Mouse (Mus musculus) large intestine, adult 2 months (tissue): ENCODE measurements around the gene Slc8a1. TPM values are rescaled to one million over a fixed set of nuclear protein-coding genes. Genes with fewer than 3 reads are reported as not detected.

Experiments used
- DNase-seq: peaks from one replicate; pipeline ENCODE4 v3.0.0-alpha.2; 2012; ENCODE audit warnings: low read depth, low spot score
- WGBS: fragments of 180-500 bp; shearing (Covaris S2); methylation state at CpG from one replicate; pipeline ENCODE4 v1.1.7; 2018; 5-methylcytosine and 5-hydroxymethylcytosine counted together
- polyA plus RNA-seq: library from polyadenylated mRNA; depleted of rRNA; stranded (reverse); fragments of >200 nt; gene quantifications from 2 replicates; pipeline ENCODE4 v1.2.3, GENCODE M21; 2012

Slc8a1 gene
- polyA plus RNA-seq, 1 experiment, result 2.0 TPM

DNA sequence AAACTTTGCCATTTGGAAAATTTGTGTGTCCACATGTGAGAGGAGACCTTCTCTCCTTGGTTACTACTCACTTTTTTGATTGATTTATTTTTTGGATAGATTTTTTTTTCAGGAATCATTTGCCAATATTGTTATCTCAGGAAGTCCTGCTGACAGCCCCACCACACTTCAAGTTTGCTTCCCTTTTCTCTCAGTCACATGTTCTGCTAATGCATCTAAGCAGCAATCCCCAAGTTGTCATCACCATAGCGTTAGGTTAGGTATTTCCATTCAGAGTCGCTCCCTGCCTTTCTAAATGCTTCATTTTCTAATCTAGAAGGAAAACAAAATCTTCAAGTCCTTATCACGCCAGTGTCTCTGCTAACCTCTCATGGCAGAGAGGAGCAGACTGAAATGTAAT is 278.8 kb downstream of the Slc8a1 start:
- WGBS, result 93% methylated on average over 3 of the region's 3 CpGs

DNA sequence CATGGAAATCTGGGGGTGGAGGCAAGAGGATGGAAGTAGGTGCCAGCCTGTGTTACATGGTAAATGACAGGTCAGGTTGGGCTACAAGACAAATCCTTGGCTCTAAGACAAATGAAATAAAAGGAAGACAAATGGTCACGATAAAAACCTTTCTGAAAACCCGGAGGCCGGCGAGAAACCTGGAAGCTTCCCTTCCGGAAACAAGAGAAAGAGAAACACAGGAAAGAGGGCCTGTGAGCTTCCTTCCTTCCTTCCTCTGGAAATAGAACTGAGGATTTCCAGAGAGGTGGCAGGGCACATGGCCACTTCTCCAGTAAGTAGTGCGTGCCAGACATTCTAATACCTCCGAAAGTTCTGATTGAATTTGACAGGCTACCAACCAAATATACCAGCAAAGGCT is 282.2 kb downstream of the Slc8a1 start:
- DNase-seq, result no peak
- WGBS, result 74% methylated on average over 7 of the region's 7 CpGs

More for the DNA sequence above, 278.8 kb downstream of the Slc8a1 start:
- DNase-seq, result no peak

DNA sequence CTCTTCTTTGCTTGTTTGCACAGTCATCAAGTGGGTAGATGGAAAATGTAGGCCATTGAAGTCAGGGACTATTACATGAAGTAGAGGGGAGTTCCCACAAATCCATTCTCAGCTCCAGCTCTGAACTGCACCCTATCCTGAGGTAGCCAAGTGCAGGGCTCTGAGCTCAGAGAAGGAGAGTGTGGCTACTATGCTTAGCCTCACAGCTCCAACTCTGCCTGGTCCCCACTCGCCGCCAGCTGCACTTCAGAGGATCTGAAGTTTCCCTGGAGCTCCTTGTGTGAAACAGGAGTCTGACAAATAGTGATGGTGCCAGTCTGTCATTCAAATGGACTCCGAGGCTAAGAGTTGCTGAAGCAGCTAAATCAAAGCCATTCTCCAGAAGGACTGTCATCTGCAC is 282.9 kb downstream of the Slc8a1 start:
- no peak for DNase-seq
- WGBS, result 69% methylated on average over 3 of the region's 3 CpGs

DNA sequence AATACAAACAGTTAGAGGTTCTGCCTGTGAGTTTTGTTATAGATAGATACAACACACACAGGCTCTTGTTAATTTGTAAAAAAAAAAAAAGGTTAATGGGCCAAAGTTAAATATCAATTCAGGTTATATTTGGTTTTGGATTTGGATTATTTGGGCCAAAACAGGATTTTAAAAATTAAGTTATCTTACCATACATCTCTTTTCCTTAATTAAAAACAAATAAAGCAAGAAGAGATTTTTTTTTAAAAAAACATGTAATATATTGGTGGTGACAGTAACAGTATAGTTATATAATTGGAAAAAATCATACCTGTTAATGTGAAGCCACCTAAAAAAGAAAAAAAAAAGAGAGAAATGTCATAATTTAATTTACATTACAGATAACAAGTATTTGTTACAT is 296.7 kb downstream of the Slc8a1 start, which contains the start of gene Gm11096:
TSS of gene Gm11096 (plus strand) at position 301 of the 400 bp plus-strand sequence.
- no peak for DNase-seq

DNA sequence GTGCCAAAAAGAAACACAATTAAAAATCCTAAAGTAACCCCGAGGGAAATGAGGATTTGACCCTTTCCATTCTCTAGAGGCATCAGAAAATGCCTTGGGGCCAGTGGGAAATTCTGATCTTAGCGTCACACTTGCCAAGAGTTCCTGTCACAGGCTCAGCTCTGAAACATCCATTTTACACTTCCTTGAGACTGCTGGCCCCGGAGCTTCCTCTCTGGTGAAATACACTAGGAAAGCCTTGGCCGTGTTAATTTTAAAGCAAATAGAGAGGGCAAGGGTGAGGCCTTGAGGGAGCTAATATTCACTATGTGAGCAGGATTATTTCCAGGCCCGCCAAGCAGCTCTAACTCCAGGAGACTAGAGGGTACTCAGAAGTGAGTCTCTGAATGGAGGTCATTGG is 305.0 kb downstream of the Slc8a1 start:
- 34% methylated on average over 5 of the region's 5 CpGs for WGBS

DNA sequence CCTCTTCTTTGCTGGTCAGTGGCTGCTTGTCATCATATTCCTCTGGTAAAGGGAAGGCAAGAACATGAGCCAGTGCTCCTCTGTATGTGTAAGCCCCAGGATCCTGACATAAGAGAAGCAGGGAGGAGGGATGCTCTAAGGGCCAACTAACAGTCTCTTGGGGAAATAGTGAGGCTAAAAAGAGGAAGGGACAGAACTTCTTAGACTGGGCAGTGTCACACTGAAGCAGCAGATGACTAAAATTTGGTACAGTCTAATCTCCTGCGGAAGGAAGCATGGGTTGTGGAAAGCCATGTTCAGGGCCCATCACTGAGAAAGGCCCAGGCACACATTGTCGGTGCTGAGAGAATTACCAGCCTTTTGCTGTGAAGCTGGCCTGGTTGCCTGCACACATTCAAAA is 305.4 kb downstream of the Slc8a1 start:
- no peak for DNase-seq
- WGBS, result 89% methylated on average over 2 of the region's 2 CpGs

More for the DNA sequence above, 305.0 kb downstream of the Slc8a1 start:
- DNase-seq, result no peak

DNA sequence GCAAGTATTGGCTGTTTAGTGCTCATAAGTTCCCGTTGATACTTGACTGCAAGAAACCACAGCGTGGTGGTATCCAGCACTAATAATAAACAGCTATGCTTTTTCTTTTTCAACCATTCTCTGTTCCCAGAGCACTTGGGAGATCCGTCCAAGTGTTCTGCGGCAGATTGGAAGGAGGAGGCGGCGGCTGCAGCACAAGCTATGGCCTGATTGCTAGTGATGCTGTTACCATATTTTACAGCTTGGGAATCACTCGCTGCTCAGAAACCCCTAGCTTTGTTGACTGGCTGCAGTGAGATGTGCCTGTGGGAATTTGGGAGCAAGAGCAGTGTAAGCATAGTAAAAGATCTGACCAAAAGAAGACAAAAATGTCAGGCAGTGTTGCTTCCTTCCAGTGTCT is 310.9 kb downstream of the Slc8a1 start:
- WGBS, result 77% methylated on average over 7 of the region's 7 CpGs
- DNase-seq, result no peak

DNA sequence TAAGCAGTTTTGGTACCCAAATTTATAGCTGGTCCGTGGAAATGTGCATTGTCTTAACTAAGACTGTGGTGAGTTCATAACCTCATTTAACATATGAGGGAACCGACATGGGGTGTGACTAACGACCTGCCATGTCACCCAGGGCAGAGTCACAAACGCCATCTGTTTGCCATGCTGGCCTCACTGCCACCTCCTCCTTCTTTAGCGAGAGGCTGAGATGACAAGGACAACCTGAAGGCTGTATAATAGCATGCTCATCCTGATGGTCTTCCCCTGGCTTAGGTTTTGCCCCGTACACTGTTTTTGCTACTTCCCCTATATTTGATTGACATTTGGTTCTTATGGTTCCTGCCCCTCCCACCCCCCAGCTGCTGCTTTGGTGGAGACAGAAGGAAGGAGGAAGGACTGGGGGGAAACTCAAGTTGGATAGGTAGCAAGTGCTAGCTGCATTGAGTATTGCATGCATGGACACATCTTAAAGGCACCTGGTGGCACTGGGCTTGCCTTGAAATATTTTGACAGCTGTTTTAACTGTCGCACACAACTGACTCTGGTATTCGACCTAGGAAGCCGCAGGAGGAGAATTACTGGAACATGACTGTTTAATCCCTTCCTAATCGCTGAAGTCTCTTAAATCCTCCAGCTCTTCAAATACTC is 313.8 kb downstream of the Slc8a1 start:
- DNase-seq, result no peak
- 54% methylated on average over 10 of the region's 10 CpGs for WGBS

DNA sequence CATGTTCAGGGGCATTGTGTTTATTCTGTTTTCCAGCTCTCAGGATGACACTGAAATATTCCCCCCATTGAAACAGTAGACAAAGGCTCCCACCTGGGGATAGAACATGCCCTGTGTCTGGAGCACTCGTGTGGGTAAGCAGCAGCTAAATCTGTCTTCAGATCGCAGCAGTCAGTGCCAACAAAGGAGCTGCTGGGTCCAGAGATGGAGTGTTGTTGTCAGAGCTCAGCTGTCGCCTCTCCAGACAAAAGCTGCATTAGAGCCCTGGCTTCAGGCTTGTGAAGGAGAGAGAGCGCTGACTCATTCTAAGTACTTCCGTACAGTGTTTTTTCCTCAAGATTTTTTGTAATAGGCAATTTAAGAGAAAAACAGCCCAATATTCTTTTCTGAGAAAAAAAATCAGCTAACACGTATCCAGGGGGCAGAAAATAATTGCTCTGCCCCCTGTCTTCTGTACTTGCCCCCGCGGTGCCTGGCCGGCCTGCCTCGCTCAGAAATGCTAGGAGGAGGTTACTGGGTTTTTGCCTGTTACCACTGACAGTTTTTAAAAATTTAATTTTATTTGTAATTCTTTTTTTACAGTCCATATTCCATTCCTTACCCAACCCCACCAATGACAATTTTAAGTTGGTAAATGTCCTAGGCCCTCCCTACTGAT is 318.2 kb downstream of the Slc8a1 start:
- 82% methylated on average over 10 of the region's 10 CpGs for WGBS
- no peak for DNase-seq

DNA sequence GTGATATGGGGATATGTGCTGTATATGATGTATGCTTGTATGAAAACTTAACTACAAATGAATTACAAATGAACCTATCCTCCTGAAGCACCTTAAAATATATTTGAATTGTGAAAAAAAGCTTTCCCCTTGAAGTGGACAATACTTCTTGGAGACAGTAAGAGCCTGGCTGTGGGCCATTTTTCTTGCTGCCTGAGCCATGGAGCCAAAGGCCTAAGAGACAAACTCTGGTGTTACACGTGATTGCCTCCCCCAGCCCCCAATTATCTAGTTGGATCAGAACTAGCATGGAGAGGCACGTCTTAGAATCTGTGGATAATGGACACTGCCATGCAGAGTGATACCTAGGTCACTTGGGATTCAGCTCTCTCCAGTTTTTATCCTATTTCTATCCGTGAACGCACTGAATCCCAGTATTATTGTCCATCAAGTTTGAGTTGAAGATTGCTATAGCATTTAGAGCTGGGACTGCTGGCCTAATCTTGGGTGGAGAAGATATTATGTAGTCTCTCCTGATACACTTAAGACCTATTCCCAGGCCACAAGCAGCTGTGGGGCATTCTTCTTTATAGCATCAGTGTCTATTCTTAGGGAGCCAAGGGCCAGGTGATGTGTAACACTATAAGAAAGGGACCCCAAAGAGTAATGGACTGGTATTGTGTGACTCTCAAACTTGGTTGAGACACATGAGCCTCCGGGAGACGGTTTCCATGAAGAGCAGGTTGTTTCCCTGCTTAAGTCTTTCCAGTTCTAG is 321.6 kb downstream of the Slc8a1 start:
- WGBS, result 87% methylated on average over 6 of the region's 6 CpGs
- DNase-seq, result no peak

DNA sequence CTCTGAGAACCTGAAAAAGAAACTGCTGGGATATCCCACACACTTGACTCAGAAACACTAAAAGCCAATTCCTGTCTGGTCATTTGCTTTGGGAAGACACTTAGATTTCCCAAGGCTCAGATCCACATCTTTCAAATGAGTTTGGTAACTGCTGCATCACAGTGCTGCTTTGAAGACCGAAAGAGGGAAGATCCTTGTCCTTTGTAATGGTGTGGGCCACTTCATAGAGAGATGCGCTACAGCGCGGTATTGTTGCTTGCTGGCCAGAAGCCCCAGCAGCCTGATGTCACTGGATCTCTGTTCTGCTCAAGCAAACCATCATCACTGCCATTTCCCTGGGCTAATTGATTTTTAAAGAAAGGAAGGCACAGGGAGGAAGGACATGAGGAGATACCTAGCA is 325.4 kb downstream of the Slc8a1 start:
- DNase-seq, result no peak
- WGBS, result 59% methylated on average over 4 of the region's 4 CpGs

DNA sequence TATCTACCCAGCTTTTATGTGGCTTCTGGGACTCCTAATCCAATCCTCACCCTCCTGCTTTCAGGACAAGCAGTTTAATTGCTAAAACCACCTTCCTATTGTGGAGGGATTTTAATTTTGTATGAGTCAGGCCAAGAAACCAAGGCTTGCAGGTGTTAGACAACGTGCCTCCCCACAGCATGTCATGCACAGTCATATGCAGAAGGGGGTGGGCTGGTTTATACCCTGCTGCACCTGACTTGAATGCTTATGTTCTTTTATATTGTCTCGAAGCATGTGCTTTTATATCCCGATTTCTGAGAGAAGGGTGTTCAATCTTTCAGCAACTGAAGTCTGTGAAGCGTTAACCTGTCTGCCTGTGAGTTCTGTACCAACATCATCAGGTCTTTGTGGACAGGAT is 334.0 kb downstream of the Slc8a1 start:
- 83% methylated on average over 4 of the region's 4 CpGs for whole genome bisulfite sequencing
- DNase-seq, result no peak

DNA sequence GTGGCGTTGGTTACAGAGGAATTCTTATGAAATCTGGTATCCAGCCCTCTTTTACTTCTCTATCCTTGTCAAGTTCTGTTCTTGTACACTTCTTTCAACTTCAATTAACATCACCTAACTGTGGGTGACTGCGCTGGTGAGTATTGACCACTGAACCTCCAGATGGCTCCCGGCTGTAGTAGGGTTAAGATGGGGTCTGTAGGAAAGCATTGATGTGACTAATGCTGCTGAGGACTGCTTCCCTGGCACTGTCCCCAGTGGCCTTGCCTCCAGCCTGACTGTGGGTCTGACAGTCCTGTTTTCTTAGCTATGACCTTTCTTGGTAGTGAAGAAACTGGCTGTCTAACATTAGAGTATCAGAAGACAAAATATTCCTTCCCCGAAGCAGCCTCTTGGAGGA is 335.1 kb downstream of the Slc8a1 start:
- WGBS, result 74% methylated on average over 4 of the region's 4 CpGs
- DNase-seq, result no peak

DNA sequence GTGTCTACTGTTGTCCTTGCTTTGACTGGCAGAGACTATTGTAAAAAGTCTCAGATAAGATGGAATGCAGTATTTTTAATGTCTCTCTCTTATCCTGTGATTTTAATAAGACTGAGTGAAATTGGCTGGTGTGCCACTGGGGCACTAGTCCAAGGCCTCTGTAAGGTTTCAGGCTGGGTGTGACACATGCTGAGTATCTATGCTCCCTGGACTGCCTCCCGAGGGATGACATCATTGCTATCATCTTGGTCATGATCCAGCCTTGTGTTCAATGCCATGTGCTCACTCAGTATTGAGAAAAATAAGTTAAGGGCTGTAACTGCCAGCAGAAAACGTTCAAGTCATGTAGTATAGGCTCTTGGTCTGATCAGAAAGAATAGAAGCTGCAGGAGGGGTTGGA is 335.5 kb downstream of the Slc8a1 start:
- peak; percentile 4 for DNase-seq
- 17% methylated on average over 2 of the region's 2 CpGs for WGBS

DNA sequence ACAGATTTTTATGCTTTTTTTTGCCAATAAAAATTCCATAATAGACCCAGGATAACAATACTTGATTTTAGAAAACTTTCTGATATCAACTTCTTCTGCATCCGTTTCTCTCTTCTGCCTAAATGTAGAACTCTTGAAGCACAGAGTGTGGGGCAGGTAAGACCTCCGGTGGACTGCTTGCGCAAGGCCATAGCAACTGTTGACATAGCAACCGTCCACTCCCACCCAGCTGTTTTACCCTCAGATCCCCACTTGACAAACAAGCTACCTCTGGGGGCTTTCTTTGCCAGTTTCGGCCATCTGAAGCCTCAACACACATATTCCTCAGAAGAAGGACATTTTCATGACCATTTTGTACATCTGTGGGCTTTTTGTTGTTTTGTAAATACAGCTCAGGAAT is 337.8 kb downstream of the Slc8a1 start:
- 39% methylated on average over 5 of the region's 5 CpGs for WGBS
- no peak for DNase-seq

DNA sequence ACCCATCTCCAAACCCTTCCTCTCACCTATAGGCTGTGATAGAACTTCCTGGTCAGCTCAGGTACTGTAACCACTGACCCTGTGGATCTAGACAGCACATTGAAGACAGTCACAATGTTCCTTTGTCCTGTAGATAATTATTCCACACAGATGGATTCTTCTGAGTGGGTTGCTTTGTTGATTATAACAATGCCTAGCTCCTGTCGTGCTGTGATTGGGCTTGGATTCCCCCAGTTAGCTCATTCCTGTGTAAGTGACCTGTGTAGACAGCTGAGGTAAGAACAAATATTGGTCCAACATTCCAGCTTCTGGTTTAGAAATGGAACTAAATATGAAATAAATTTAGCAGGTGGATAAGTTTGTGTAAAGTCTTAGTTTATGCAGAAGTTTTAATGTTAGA is 340.7 kb downstream of the Slc8a1 start:
- 62% methylated on average over 1 of the region's 1 CpGs for WGBS
- DNase-seq, result no peak

DNA sequence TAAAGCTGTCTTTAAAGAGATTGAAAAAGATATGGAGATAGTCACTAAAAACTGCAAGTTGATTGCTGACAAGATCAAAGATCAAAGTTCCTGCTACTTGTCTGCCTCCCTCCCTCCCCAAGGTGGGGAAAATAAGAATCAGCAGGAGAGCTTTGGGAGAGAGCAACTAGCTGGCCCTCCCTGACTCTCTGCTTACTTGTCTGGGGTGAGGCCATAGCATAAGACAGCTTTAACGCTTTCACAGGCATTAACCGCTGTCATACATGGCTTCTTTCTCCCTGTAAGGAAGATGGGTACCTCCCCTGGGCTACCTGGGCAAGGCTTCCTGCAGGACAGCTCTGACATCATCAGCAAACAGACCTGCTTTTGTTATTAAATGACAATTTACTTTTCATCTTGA is 344.1 kb downstream of the Slc8a1 start:
- no peak for DNase-seq
- 35% methylated on average over 2 of the region's 2 CpGs for WGBS

DNA sequence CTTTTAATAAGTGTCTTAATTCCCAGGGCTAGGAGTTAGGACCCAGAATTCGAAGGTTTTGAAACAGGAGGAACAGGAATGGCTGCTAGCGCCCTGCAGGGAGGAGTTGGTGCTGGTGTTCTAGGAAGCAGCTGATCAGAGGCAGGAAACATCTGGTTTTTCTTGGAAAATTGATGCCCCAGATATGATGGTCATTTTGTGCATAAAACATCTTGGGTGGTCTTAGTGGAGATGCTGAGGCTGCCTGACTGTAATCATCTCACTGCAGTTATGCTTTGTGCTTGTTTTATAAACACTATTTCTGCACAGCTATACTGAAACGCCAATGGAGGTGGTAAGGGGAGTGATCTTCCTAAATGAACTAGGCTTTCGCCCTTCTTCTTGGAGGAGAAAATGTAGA is 345.1 kb downstream of the Slc8a1 start:
- WGBS, result 66% methylated on average over 4 of the region's 4 CpGs
- DNase-seq, result no peak

DNA sequence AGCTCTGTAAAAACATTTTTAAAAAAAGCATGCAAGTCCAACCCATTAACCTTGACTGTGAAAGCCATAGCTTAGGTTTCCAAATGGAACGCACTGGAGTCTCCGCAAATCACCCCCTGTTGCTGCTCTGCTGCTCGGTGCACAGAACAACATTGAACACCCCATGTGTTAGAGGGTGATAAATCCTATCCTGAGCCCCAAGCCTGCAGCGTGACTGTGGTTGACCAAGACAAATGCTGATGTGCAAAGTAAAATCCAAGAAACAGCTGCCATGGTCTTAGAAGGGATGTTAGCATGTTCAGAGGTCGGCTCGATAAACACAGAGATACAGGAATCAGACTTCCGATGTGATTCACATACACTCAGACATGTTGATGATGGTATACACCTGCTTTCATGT is 346.7 kb downstream of the Slc8a1 start:
- DNase-seq, result no peak
- 83% methylated on average over 7 of the region's 7 CpGs for WGBS

DNA sequence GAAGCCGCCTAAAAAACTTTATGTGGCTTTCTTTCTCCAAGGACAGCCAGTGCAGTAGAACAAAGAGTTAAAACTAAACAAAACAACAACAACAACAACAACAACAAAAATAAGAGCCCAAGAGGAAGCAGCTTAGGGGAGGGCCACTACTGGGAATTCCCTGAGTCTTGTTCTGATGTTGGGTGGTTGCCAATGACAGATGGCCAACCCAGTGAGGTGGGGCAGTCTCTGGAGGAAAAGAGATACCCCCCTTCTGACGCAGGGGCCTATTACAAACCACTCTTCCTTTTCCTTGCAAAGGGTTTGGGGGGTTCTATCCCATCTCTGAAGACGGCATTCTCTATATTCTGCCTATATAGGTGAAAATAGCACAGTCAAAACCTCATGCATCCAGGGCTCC is 347.4 kb downstream of the Slc8a1 start:
- no peak for DNase-seq
- WGBS, result 78% methylated on average over 3 of the region's 3 CpGs

DNA sequence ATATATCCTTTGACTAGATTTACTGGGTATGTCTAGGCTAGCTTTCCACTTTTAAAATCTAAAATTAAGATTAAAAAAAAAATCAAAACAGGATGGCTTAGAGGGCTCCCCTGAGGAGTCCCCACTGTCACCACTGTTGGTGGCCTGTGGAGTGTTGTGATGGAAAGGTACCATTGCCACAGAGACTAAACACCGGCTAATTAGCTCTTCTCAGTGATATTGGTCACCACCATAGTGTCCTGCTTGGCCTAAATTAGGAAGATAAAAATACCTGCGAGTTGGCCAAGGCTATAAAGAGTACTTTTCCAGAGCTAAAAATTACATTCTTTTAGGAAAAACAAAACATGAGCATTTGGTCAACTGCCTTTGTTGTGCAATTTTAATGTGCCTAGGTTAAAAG is 352.1 kb downstream of the Slc8a1 start:
- DNase-seq, result no peak
- WGBS, result 83% methylated on average over 2 of the region's 2 CpGs
